Mouse (Mus musculus): ENCODE data around the gene Slc25a25.

- TF ChIP-seq GATA1 (IDR thresholded peaks at IDR 0.05; ENCODE audit: borderline replicate concordance, low read length) (no peak), FLI1 (IDR thresholded peaks at IDR 0.05; ENCODE audit: low read length) (no peak)
Measured at GRCm38 (mm10) chr2:32427720-32428119, 23.5 kb downstream of the Slc25a25 start.

Data from megakaryocyte, embryonic 14.5 days (primary cell).